Mouse (Mus musculus): Measurements from ENCODE around the gene Ntmt1.

- TF ChIP-seq TAL1 (IDR thresholded peaks at IDR 0.05; ENCODE audit: low read length) (no peak), GATA1 (IDR thresholded peaks at IDR 0.05; ENCODE audit: low read length) (no peak)
These were observed 55.9 kb downstream of the Ntmt1 start for GRCm38 (mm10) chr2:30863574-30863973.
